Mouse (Mus musculus) retina, adult 2 months (tissue): Measurements from ENCODE around the gene Tbl3.
"Not testable (repeated sequence)": the region's sequence is repeated elsewhere in the genome, so short reads cannot be mapped to it uniquely, and the experiment has no call there.

Experiments used
- DNase-seq: peaks from one replicate; pipeline ENCODE4 v3.0.0-alpha.2; 2012; ENCODE audit warnings: low read depth, low spot score

Gene Tbl3

GRCm38 (mm10) chr17:24696011-24696697 lies 11.3 kb downstream of the Tbl3 start, which contains the start of the genes Gfer and Noxo1:
Gfer (minus strand) TSS chr17:24696156.
Noxo1 (plus strand) TSS chr17:24696234.
- peak; percentile 65 for DNase-seq

DNA sequence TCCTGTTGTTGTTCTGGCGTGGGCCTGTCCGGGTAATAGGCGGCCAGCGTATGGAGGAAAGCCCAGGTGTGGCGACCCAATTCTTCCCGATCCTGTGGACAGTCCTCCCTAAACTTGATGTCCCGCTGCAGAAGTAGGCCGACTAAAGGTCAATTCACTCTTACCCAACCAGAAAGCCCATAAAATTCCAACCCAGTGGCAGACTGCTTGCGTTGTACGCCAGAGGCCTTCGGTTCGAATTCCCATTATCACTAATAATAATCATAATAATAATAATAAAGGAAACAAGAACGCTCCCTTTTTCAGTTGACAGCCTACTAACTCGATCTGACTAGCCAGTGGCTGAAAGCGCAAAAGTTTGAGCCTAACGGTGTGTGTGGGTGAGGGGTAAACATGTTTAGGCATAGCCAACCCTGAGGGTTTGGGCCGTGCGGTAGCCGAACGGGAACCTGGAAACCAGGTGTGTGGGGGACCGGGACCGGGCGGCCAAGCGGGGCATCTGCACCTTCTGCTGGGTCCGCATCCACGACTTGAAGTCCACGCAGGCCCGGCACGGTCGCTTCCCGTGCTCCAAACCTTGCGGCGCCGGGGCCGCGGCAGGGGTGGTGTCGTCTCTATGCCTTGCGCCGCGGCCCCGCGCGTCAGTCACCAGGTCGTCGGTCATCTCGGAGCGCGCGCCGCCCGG lies 12.0 kb downstream of the Tbl3 start:
- no peak for DNase-seq

DNA sequence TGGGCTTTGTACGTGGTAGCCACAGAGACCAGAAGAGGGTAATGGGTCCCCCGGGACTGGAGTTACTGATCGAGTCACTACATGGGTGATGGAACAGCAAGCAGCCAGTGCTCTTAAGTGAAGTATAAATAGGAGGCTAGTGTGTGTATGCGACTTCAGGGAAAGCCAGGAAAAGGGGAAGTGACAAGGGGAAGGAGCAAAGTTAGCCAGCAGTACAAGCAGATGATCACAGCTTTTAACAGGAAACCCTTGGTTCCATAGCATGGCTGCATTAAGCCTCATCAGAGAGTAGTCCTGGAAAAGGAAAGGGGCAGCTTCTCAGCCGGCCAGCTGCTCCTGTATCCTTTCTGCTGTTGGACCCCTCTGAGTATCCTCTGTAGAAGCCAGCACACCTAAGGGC lies 15.1 kb downstream of the Tbl3 start:
- no peak for DNase-seq

GRCm38 (mm10) chr17:24689251-24690081 lies 18.0 kb downstream of the Tbl3 start, which contains the start of gene Syngr3:
Syngr3 (minus strand) TSS chr17:24689955.
- DNase-seq: no peak

DNA sequence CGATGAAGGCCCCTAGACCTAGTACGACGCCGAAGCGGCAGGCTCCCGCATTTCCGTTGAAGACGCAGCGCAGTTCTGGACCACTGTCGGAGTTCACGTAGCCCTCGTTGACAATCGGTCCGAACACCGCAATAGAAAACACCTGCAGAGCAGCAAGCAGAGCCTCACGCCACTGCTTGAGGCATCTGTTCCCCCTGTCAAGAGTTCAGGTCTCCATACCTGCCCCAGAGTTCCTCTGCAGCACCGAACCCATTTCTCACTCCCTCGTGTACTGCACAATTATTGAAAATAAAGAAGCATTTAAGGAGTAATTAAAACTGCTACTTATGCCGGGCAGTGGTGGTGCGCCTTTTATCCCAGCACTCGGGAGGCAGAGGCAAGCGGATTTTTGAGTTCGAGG lies 19.9 kb downstream of the Tbl3 start:
- DNase-seq: no peak

GRCm38 (mm10) chr17:24687146-24687595 lies 20.3 kb downstream of the Tbl3 start:
- no peak for DNase-seq

- no peak for DNase-seq
Measured at GRCm38 (mm10) chr17:24686514-24686913, 20.9 kb downstream of the Tbl3 start.

- DNase-seq: no peak
Measured at GRCm38 (mm10) chr17:24677500-24678080, 29.9 kb downstream of the Tbl3 start.

DNA sequence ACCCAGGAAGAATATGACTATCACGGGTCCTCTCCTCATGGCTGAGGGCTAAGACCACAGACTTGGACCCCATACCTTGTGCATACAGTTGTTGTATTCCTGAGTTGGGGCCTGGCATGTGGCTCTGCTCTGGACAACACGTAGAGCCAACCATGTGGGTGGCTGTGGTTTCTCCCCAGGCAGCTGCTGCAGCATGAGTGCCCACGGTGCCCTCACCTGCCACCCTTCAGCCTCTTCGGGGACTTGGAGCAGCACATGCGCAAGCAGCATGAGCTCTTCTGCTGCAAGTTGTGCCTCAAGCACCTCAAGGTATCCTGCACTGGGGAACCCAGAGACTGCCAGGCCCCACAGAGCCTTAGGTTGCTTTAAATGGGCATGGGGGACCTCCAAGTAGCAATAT lies 30.6 kb downstream of the Tbl3 start:
- DNase-seq: no peak

- no peak for DNase-seq
Measured at GRCm38 (mm10) chr17:24676187-24676586, 31.3 kb downstream of the Tbl3 start.

- no peak for DNase-seq
Measured at GRCm38 (mm10) chr17:24674277-24674676, 33.2 kb downstream of the Tbl3 start.

DNA sequence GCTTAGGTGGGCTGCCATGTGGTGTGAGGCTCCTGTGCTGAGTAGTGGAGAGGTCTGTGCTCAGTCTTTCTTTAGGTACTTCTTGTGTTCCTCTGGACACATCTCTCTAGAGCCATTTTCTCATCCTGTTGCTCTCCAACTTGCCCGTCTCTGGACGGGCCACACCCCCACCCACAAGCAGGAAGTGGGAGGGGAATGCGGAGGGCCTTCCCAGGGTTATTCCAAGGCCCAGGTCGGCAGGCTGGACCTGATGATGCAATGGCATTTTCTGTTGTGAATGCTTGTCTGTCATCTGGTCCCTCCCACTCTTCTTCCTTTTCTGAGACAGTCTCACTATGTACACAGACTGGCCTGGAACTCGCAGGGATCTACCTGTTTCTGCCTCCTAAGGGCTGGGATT lies 35.3 kb downstream of the Tbl3 start:
- no peak for DNase-seq

DNA sequence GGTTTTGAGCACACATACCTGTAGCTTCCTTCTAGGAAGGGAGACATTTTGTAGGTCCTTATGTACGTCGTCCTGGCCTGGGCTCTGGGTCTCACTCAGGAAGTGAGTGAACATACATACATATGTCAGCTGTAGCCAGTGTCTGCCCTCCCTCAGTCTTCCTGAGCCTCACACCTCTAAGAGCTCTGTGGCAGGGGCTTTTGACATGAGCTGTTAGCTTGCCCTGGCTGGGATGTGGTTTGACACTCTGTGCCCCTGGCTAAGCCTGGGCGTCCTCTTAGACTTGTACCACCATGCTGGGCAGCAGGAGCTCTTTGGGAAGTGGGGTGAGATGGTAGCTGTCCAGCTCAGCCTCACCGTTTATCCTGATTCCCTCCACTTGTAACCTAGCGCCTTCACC lies 36.1 kb downstream of the Tbl3 start:
- no peak for DNase-seq

GRCm38 (mm10) chr17:24670246-24670844 lies 37.1 kb downstream of the Tbl3 start:
- DNase-seq: no peak

DNA sequence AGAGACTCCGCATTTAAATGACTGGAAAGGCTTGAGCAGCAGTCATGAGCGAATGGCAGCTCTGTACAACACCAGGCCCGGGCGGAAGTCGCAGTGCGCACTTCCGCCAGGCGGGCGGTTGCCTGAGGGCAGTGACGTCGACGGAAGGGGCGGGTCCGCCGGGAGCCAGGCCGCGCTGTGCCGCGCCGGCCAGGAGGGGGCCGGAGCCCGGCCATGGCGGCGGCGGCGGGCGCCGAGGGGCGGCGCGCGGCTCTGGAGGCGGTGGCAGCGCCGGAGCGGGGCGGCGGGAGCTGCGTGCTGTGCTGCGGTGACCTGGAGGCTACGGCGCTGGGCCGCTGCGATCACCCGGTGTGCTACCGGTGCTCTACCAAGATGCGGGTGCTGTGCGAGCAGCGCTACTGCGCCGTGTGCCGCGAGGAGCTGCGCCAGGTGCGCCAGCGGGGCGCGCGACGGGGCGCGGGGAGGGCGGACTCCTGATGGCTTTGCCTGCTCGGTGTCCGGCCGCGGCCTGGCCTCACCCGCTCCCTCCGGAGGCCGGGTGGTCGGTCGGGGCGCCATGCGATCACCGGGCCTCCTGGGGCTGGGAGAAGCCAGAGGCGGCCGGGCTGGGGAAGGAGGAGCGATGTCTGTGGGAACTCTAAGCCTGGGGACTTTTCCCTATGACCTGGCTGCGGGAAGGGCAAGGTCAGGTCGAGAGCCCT lies 37.8 kb downstream of the Tbl3 start, which contains the start of gene Zfp598:
Gene Zfp598, plus strand, starts transcription at position 143 of the 701 bp plus-strand sequence.
- peak; percentile 86 for DNase-seq

DNA sequence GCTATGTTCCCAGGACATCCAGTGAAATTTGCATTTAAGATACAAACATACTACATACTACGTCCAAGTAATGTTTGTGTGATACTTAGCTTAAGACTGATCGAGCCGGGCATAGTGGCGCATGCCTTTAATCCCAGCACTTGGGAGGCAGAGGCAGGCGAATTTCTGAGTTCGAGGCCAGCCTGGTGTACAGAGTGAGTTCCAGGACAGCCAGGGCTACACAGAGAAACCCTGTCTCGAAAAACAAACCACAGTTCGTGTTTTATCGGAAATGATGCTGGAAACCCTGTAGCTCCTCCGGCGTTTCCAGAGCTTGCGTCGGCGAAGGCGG lies 38.3 kb downstream of the Tbl3 start:
- DNase-seq: not testable (repeated sequence)

DNA sequence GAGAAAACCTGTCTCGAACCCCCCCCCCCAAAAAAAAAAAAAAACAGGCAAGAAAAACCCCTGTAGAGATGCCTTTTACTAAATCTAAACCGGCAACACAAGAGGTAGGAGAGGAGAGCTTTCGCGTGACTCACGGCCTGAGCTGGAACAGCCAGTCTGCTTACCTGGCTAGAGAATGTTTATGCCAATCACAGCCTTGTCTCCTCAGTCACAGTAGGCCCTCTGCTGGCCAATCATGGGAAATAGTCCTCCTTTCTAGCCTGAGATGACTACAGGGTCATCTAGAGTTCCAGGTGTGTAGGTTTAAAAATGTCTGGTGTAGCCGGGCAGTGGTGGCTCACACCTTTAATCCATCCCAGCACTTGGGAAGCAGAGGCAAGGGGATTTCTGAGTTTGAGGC lies 40.0 kb downstream of the Tbl3 start:
- peak; percentile 54 for DNase-seq

DNA sequence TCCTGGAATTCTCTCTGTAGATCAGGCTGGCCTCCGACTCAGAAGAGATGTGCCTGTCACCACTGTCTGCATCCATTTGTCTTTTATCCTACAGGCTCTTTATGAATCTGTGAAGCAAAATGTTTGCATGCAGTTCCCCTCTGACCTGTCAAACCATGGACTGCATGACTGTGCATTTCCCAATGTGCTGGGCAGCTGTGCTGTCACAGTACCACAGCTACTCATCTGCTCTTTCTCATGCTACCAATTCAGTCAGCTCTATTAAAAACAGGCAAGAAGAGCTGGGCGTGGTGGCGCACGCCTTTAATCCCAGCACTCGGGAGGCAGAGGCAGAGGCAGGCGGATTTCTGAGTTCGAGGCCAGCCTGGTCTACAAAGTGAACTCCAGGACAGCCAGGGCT lies 40.4 kb downstream of the Tbl3 start:
- DNase-seq: not testable (repeated sequence)

DNA sequence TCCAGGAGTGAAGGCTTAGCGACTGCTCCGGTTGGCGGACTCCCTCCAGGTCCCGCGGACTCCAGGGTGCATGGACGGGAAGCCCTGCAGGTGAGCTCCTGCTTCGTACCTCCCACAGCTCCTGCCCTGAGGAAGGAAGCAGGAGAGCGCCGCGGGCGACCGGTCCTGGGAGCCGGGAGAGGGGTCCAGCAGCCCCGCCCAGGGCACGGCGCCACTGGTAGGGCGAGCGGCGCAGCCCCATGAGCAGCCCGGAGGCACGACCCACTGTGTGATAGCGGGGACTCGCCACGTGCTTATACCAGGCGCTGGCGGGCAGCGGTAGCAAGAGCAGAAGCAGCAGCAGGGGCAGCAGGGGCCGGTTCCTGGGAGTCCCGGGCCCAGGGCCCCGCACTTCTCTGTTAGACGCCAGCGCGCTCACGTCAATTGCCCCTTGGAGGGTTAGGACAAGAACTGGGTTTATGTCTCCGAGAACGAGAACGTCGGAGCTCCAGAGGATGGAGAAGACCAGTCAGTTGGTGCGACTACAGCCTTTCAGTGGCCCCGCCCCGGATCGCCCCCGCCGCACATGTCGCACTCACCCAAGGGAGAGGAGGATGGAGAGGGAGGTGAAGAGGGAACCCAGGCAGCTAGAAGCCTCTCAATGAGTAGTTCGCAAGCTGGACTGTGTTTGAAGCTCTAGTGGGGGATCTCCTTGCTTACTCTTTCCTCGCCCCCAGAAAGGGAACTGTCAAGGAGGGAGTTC lies 49.3 kb downstream of the Tbl3 start, which contains the start of gene Npw:
Gene Npw, minus strand, starts transcription at position 441 of the 742 bp plus-strand sequence.
- no peak for DNase-seq

GRCm38 (mm10) chr17:24654969-24655368 lies 52.5 kb downstream of the Tbl3 start:
- no peak for DNase-seq
